Mouse (Mus musculus): ENCODE results near the gene Gm21992. TPM values are rescaled to one million over a fixed set of nuclear protein-coding genes. Genes with fewer than 3 reads are reported as not detected.
"Not testable (repeated sequence)": the region's sequence is repeated elsewhere in the genome, so short reads cannot be mapped to it uniquely, and the experiment has no call there.

The Gm21992 gene
- total and polyA plus RNA-seq, 3 experiments, result 1.7 to 40.1 (median 11.2) TPM

DNA sequence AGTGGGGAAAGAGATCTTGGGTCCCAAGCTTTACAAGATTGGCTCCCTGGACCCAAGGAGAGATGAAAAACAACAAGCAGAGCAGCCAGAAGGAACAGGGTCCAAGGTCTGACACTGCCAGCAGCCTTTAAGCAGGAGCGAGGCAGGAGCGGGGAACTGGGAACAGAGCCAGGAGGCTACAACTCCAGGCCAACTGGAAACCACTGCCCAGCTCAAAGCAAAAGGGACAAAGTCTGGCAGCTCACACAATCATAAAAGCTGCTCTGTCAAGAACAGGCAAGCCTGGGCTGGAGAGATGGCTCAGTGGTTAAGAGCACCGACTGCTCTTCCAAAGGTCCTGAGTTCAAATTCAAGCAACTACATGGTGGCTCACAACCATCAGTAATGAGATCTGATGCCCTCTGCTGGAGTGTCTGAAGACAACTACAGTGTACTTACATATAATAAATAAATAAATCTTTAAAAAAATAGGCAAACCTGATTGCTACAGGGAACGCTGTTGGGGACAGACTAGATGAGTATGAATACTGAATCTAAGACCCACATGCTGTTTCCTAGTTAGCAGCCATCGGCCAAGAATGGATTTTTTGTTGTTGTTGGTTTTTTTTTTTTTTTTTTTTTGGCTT lies 9.4 kb upstream of the Gm21992 start:
- peaks cover 16% of the 10 kb centered on the region for H3K36me3 ChIP-seq (replicated peaks)
- no peak for ATAC-seq (ENCODE audit: extremely low read depth, insufficient number of reproducible peaks, low FRiP score, poor library complexity, severe bottlenecking)
- TF ChIP-seq GATA1 (IDR thresholded peaks at IDR 0.05; ENCODE audit: borderline replicate concordance, low read length) (no peak), POLR2AphosphoS5 (IDR thresholded peaks at IDR 0.05; ENCODE audit: insufficient replicate concordance, low read depth, low read length) (no peak), GATA2 (IDR thresholded peaks at IDR 0.05; ENCODE audit: borderline replicate concordance, low read depth, low read length) (no peak), TAL1 (conservative IDR thresholded peaks at IDR 0.05; ENCODE audit: low read depth, low read length) (no peak), CTCF (IDR thresholded peaks at IDR 0.05; ENCODE audit: low read depth, low read length) (no peak)

DNA sequence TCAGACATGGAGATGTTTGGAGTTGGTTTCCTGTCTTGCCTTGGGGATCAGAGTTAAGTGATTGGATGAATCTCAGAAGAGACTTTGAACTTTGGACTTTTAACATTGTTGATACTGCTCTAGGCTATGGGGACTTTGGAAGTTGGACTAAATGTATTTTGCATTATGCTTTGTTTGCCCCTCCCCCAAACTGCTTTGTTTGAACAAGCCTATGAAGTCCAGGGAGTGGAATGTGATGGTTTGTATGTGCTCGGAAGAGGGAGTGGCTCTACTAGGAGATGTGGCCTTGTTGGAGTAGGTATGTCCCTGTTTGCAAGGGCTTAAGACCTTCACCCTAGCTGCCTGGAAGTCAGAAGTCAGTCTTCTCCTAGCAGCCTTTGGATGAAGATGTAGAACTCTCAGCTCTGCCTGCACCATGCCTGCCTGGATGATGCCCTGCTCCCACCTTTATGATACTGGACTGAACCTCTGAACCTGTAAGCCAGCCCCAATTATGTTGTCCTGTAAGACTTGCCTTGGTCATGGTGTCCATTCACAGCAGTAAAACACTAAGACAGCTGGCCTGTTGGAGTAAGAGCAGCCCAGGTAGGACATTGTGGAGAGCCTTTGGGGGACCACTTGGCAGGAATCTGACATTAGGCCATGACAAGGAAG lies 5.9 kb upstream of the Gm21992 start:
- TF ChIP-seq CTCF (IDR thresholded peaks at IDR 0.05; ENCODE audit: low read depth, low read length) (no peak), GATA2 (IDR thresholded peaks at IDR 0.05; ENCODE audit: borderline replicate concordance, low read depth, low read length) (no peak), TAL1 (conservative IDR thresholded peaks at IDR 0.05; ENCODE audit: low read depth, low read length) (no peak), GATA1 (IDR thresholded peaks at IDR 0.05; ENCODE audit: borderline replicate concordance, low read length) (no peak), POLR2AphosphoS5 (IDR thresholded peaks at IDR 0.05; ENCODE audit: insufficient replicate concordance, low read depth, low read length) (no peak)
- no peak for ATAC-seq (ENCODE audit: extremely low read depth, insufficient number of reproducible peaks, low FRiP score, poor library complexity, severe bottlenecking)
- H3K36me3 ChIP-seq (replicated peaks), result no peaks in the 10 kb centered on the region

More for the DNA sequence above, 9.4 kb upstream of the Gm21992 start:
- H3K4me3 ChIP-seq (ENCODE audit: low read depth, low read length), result no peak overlapping the region
- H3K27me3 ChIP-seq (ENCODE audit: insufficient read depth, low read length), result peaks cover 5% of the 10 kb centered on the region
- no peaks in the 10 kb centered on the region for H3K9me3 ChIP-seq (replicated peaks)
- no peak for DNase-seq (ENCODE audit: low spot score)
- no peaks in the 10 kb centered on the region for H3K4me1 ChIP-seq (ENCODE audit: insufficient read depth, low read depth, low read length)

DNA sequence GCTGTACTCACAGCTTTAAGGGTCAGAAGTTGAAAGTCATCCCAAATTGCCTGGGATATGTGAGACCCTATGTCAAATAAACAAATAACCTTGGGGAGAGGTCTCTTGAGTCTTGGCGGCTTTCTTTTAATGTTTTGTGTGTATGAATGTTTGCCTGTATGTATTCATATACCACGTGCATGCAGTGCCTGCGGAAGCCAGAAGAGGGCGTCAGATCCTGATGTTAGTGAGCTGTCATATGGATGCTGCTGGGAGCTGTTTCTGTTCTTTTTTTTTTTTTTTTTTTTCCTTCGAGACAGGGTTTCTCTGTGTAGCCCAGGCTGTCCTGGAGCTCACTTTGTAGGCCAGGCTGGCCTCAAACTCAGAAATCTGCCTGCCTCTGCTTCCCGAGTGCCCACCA lies 1.6 kb upstream of the Gm21992 start:
- ATAC-seq (ENCODE audit: extremely low read depth, insufficient number of reproducible peaks, low FRiP score, poor library complexity, severe bottlenecking) (no peak), DNase-seq (ENCODE audit: low spot score) (no peak)
- peaks cover 16% of the 10 kb centered on the region for H3K4me1 ChIP-seq (ENCODE audit: insufficient read depth, low read depth, low read length)
- no peak for TF ChIP-seq CTCF (IDR thresholded peaks at IDR 0.05; ENCODE audit: low read depth, low read length)
- TF ChIP-seq TAL1 (conservative IDR thresholded peaks at IDR 0.05; ENCODE audit: low read depth, low read length), result no peak
- no peak for TF ChIP-seq GATA1 (IDR thresholded peaks at IDR 0.05; ENCODE audit: borderline replicate concordance, low read length)
- TF ChIP-seq POLR2AphosphoS5 (IDR thresholded peaks at IDR 0.05; ENCODE audit: insufficient replicate concordance, low read depth, low read length), result no peak
- TF ChIP-seq GATA2 (IDR thresholded peaks at IDR 0.05; ENCODE audit: borderline replicate concordance, low read depth, low read length), result no peak
- H3K36me3 ChIP-seq (replicated peaks), result peaks cover 7% of the 10 kb centered on the region
- peaks cover 5% of the 10 kb centered on the region; the same call in 1 of the 2 replicates for H3K27me3 ChIP-seq (ENCODE audit: insufficient read depth, low read length)
- H3K4me3 ChIP-seq (ENCODE audit: low read depth, low read length), result no peak overlapping the region
- 0 out of 2 replicates have a peak, but pooled peaks cover 3% of the 10 kb centered on the region for H3K9me3 ChIP-seq (replicated peaks)

More for the DNA sequence above, 5.9 kb upstream of the Gm21992 start:
- Histone ChIP-seq H3K9me3 (replicated peaks) (0 out of 2 replicates have a peak, but pooled peaks cover 3% of the 10 kb centered on the region), H3K4me3 (ENCODE audit: low read depth, low read length) (no peak overlapping the region), H3K4me1 (ENCODE audit: insufficient read depth, low read depth, low read length) (no peaks in the 10 kb centered on the region), H3K27me3 (ENCODE audit: insufficient read depth, low read length) (peaks cover 5% of the 10 kb centered on the region)
- no peak for DNase-seq (ENCODE audit: low spot score)

DNA sequence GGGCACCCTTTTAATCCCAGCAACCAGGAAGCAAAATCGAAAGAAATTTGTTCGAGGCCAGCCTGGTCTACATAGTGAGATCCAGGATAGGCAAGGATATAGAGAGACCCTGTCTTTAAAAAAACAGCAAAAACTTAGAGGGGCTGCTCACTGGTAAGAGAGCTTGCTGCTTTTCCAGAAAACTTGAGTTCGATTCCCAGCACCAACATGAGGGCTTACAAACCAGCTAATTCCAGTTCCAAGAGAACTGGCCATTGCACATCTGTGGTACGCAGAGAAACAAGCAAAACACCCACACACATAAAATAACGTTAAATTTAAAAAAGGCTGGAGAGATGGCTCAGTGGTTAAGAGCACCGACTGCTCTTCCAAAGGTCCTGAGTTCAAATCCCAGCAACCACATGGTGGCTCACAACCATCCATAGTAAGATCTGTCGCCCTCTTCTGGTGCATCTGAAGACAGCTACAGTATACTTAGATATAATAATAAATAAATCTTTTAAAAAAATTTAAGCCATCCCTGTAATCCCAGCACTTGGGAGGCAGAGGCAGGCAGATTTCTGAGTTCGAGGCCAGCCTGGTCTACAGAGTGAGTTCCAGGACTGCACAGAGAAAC lies 1.0 kb upstream of the Gm21992 start:
- H3K27me3 ChIP-seq (ENCODE audit: insufficient read depth, low read length); DNase-seq (ENCODE audit: low spot score): not testable (repeated sequence)
- H3K4me3 ChIP-seq (ENCODE audit: low read depth, low read length), result peak overlapping the region; percentile 99

DNA sequence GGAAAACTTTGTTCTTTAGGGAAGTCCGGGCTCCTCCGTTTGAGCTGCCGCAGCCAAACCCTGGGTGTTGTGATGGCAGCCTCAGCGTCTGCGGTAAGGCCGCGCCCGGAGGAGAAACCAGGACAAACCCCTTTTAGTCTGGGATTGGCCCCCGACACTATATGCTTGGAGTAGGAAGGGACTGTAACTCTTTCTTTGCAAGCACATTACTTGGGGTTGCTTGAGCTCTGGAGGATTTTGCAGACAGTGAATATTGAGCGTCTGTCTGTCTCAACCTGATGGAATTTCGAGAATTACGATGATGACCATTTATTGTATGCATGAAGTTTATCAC lies 464 bp upstream of the Gm21992 start:
- H3K4me1 ChIP-seq (ENCODE audit: insufficient read depth, low read depth, low read length), result peaks cover 26% of the 10 kb centered on the region

More for the DNA sequence above, 1.0 kb upstream of the Gm21992 start:
- not testable (repeated sequence) for ATAC-seq (ENCODE audit: extremely low read depth, insufficient number of reproducible peaks, low FRiP score, poor library complexity, severe bottlenecking); H3K9me3 ChIP-seq (replicated peaks)
- Histone ChIP-seq H3K4me1 (ENCODE audit: insufficient read depth, low read depth, low read length) (peaks cover 22% of the 10 kb centered on the region), H3K36me3 (replicated peaks) (peaks cover 13% of the 10 kb centered on the region)

DNA sequence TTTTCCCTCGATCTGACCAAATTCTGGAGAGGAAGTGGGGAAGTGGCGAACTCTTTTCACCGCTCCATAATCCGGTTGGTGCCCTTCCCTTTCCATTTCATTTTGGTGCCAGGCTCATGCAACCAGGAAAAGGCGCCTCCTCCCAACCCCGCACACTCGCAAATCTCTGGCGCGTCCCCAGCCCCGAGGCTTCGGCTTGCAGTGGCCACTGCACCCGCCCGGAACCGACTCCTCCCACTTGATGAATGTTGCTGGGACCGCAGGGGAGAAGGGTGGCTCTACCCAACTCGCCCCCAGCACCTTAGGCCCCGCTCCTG lies 708 bp downstream of the Gm21992 start:
- Histone ChIP-seq H3K9me3 (replicated peaks) (0 out of 2 replicates have a peak, but pooled peaks cover 3% of the 10 kb centered on the region), H3K27me3 (ENCODE audit: insufficient read depth, low read length) (no peaks in the 10 kb centered on the region), H3K36me3 (replicated peaks) (peaks cover 27% of the 10 kb centered on the region), H3K4me3 (ENCODE audit: low read depth, low read length) (peak overlapping the region; percentile 99), H3K4me1 (ENCODE audit: insufficient read depth, low read depth, low read length) (peaks cover 36% of the 10 kb centered on the region)
- DNase-seq (ENCODE audit: low spot score), result no peak
- no peak for ATAC-seq (ENCODE audit: extremely low read depth, insufficient number of reproducible peaks, low FRiP score, poor library complexity, severe bottlenecking)
- no peak for TF ChIP-seq TAL1 (conservative IDR thresholded peaks at IDR 0.05; ENCODE audit: low read depth, low read length)
- no peak for TF ChIP-seq GATA1 (IDR thresholded peaks at IDR 0.05; ENCODE audit: borderline replicate concordance, low read length)
- no peak for TF ChIP-seq CTCF (IDR thresholded peaks at IDR 0.05; ENCODE audit: low read depth, low read length)
- no peak for TF ChIP-seq POLR2AphosphoS5 (IDR thresholded peaks at IDR 0.05; ENCODE audit: insufficient replicate concordance, low read depth, low read length)
- no peak for TF ChIP-seq GATA2 (IDR thresholded peaks at IDR 0.05; ENCODE audit: borderline replicate concordance, low read depth, low read length)

More for the DNA sequence above, 464 bp upstream of the Gm21992 start:
- Histone ChIP-seq H3K4me3 (ENCODE audit: low read depth, low read length) (peak overlapping the region; percentile 99), H3K9me3 (replicated peaks) (0 out of 2 replicates have a peak, but pooled peaks cover 3% of the 10 kb centered on the region), H3K36me3 (replicated peaks) (peaks cover 17% of the 10 kb centered on the region), H3K27me3 (ENCODE audit: insufficient read depth, low read length) (no peaks in the 10 kb centered on the region)
- TF ChIP-seq GATA1 (IDR thresholded peaks at IDR 0.05; ENCODE audit: borderline replicate concordance, low read length), result no peak
- TF ChIP-seq CTCF (IDR thresholded peaks at IDR 0.05; ENCODE audit: low read depth, low read length), result no peak
- no peak for TF ChIP-seq GATA2 (IDR thresholded peaks at IDR 0.05; ENCODE audit: borderline replicate concordance, low read depth, low read length)
- no peak for TF ChIP-seq TAL1 (conservative IDR thresholded peaks at IDR 0.05; ENCODE audit: low read depth, low read length)
- TF ChIP-seq POLR2AphosphoS5 (IDR thresholded peaks at IDR 0.05; ENCODE audit: insufficient replicate concordance, low read depth, low read length), result no peak
- ATAC-seq (ENCODE audit: extremely low read depth, insufficient number of reproducible peaks, low FRiP score, poor library complexity, severe bottlenecking) (no peak), DNase-seq (ENCODE audit: low spot score) (no peak)
